Mouse (Mus musculus): ENCODE measurements at regions not wholly inside any gene's neighbourhood (a gene's known extent, or its start where the extent isn't known, plus 50 kb on each side); places are given as distances from the start of the nearest gene placed in this dataset.

DNA sequence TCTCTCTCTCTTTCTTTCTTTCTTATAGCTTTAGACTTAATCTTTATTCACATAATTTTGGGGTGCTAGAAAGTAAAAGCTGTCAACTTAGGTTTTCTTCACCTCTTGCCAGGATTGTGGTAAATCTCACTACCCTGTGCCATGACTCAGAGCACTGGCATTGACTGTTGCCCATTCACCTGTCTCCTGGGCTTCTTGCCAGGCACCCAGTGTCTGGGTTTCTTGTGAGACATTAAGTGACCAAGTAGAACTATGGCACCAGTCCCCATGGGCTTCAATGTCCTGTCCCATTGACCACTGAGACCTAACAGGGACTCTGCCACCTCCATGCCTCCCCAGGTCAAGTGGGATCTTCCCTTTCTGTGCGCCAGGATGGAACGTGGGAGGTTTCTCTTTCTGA is 69.2 kb upstream of the Gadd45a start:
- no peaks in the 10 kb centered on the region for H3K27me3 ChIP-seq (ENCODE audit: poor library complexity, severe bottlenecking)
- no peaks in the 10 kb centered on the region for H3K36me3 ChIP-seq (replicated peaks)
- 0 out of 2 replicates have a peak, but pooled peaks cover 10% of the 10 kb centered on the region for H3K4me1 ChIP-seq
- no peak overlapping the region for H3K27ac ChIP-seq
- DNase-seq (ENCODE audit: extremely low spot score, low spot score): no peak
- no peaks in the 10 kb centered on the region for H3K9me3 ChIP-seq
- no peak overlapping the region for H3K4me3 ChIP-seq
- 93% methylated on average over 2 of the region's 2 CpGs for WGBS

DNA sequence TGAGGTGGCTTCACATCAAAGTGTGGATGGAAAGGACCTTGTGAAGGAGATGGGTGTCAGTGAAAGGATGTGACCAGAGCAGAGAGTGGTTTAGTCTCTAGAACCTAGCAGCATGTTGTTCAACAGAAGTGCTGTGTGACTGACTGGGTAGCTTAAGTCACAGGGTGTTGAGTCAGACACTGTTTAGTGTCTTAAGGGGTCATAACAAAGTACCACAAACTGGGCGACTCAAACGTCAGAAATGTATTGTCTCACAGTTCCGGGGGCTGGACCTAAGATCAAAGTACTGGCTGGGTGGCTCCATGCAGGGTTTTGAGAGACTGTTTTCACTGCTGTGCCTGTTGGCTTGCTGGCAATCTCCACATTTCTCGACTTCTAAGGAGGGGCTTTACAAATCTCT is 68.1 kb upstream of the Gadd45a start:
- H3K9me3 ChIP-seq: no peaks in the 10 kb centered on the region

DNA sequence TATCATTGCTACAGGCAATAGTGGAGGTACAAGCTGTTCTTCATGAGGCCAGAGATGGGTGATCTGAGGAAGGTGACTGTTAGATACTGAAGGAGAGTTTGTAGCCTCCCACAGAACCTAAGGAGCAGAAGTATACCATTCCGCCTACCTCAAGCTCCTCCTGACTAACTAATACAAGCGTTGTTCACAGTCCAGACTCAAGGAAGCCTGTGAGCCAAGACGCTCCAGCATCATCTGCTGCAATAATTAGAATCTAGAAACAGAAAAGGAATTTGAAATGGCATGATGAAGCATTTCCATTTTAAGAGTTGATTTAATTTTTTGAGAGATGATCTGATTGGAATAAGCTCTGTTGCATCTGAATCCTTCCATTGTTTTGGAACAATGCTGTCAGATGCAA is 66.9 kb upstream of the Gadd45a start:
- H3K27ac ChIP-seq: no peak overlapping the region
- H3K9me3 ChIP-seq: no peaks in the 10 kb centered on the region
- H3K27me3 ChIP-seq (ENCODE audit: poor library complexity, severe bottlenecking): no peaks in the 10 kb centered on the region
- no peaks in the 10 kb centered on the region for H3K36me3 ChIP-seq (replicated peaks)
- WGBS: 85% methylated on average over 3 of the region's 3 CpGs
- H3K4me1 ChIP-seq: 0 out of 2 replicates have a peak, but pooled peaks cover 10% of the 10 kb centered on the region
- no peak for DNase-seq (ENCODE audit: extremely low spot score, low spot score)
- H3K4me3 ChIP-seq: no peak overlapping the region

More for the DNA sequence above, 68.1 kb upstream of the Gadd45a start:
- no peaks in the 10 kb centered on the region for H3K36me3 ChIP-seq (replicated peaks)
- WGBS: 24% methylated on average over 4 of the region's 4 CpGs
- no peaks in the 10 kb centered on the region for H3K27me3 ChIP-seq (ENCODE audit: poor library complexity, severe bottlenecking)
- no peak overlapping the region for H3K4me3 ChIP-seq
- H3K4me1 ChIP-seq: 0 out of 2 replicates have a peak, but pooled peaks cover 10% of the 10 kb centered on the region
- H3K27ac ChIP-seq: no peak overlapping the region
- DNase-seq (ENCODE audit: extremely low spot score, low spot score): no peak

DNA sequence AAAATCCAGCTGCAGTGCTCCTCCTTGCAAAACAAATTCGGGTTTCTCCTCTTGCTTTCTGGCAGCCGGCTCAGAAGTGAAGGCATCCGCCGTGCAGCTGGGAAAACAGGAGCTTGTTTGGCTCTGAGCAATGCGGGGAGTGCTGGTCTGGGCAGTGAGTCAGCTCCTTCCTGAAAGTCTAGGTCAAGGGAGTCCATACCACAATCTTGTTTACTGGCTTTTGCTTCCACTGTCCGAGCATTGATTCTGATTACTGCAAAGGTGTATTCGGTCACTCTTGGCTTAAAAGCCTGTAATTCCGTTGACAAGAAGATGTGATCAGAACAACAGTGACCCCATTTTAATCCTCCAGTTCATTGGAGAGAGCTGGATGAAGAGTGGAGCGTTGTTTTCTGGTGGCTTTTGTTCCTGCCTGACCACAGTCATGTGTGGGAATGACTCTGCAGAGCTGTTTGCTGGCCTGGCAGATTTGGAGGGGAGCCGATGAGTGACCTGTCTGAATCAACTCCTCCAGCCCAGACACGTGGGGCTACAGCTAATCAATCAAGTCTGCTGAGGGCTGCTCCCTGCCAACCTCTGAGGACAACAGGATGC is 65.4 kb upstream of the Gadd45a start:
- 76% methylated on average over 11 of the region's 11 CpGs for WGBS
- no peak overlapping the region for H3K27ac ChIP-seq
- DNase-seq (ENCODE audit: extremely low spot score, low spot score): no peak
- no peaks in the 10 kb centered on the region for H3K27me3 ChIP-seq (ENCODE audit: poor library complexity, severe bottlenecking)
- no peak overlapping the region for H3K4me3 ChIP-seq
- H3K9me3 ChIP-seq: no peaks in the 10 kb centered on the region
- H3K4me1 ChIP-seq: 0 out of 2 replicates have a peak, but pooled peaks cover 10% of the 10 kb centered on the region
- no peaks in the 10 kb centered on the region for H3K36me3 ChIP-seq (replicated peaks)

DNA sequence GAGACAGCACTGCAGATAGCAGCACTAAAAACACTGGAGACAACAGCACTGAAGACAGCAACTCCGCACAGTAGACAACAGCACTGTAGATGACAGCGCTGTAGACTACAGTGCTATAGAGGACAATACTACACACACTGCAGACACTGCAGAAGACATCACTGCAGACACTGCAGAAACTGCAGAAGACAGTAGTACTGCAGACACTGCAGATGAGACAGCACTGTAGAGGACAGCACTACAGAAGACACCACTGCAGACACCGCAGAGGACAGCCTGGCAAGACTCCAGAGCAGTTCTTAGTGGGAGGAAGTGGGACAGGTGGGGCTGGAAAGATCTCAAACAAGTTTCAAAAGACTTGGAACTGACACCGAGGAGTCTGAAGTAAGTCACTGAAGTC is 64.8 kb upstream of the Gadd45a start:
- no peaks in the 10 kb centered on the region for H3K9me3 ChIP-seq

DNA sequence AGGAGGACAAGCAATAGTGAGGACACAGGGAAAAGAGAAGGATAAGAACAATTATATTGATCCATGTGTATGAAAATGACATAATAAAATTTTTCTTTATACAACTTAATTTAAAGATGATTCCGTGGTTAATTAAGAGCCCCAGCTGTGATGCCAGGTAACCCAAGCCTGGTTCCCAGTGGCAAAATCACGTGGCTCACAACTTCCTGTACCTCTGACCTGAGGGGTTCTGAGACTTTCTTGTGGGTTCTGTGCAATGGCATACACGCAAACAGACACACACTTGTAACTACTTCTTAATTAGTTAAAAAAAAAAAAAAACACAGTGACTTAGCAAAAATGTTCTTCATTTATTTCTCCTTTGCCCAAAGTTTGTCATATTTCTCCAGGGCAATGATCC is 57.2 kb upstream of the Gadd45a start:
- WGBS: 79% methylated on average over 3 of the region's 3 CpGs
- no peak overlapping the region for H3K27ac ChIP-seq
- H3K4me1 ChIP-seq: no peaks in the 10 kb centered on the region
- no peaks in the 10 kb centered on the region for H3K9me3 ChIP-seq
- H3K4me3 ChIP-seq: no peak overlapping the region
- H3K27me3 ChIP-seq (ENCODE audit: poor library complexity, severe bottlenecking): no peaks in the 10 kb centered on the region
- no peaks in the 10 kb centered on the region for H3K36me3 ChIP-seq (replicated peaks)
- no peak for DNase-seq (ENCODE audit: extremely low spot score, low spot score)

More for the DNA sequence above, 64.8 kb upstream of the Gadd45a start:
- Histone ChIP-seq H3K4me3 (no peak overlapping the region), H3K36me3 (replicated peaks) (no peaks in the 10 kb centered on the region), H3K27ac (no peak overlapping the region), H3K27me3 (ENCODE audit: poor library complexity, severe bottlenecking) (no peaks in the 10 kb centered on the region), H3K4me1 (0 out of 2 replicates have a peak, but pooled peaks cover 10% of the 10 kb centered on the region)
- no peak for DNase-seq (ENCODE audit: extremely low spot score, low spot score)
- 88% methylated on average over 4 of the region's 4 CpGs for WGBS

DNA sequence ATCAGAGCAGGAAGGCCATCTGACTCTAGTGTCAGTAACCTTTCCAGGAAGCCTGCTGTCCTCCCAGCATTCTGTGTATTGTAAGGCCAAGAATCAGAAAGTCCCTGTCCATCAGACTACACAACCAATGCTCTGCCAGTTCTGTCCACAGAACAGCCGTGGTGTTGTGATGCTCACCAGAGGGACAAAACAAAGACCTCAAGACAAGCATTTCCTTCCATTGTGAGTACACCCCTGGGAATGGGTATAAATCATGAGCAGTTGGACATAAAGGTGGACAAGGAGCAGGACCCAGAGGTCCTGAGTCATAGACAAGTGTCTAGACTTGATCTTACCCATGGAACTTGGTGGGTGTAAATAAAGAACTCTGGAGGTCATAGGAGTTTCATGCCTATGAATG is 55.9 kb upstream of the Gadd45a start:
- no peaks in the 10 kb centered on the region for H3K27me3 ChIP-seq (ENCODE audit: poor library complexity, severe bottlenecking)
- WGBS: 83% methylated on average over 1 of the region's 1 CpGs
- no peak overlapping the region for H3K27ac ChIP-seq
- DNase-seq (ENCODE audit: extremely low spot score, low spot score): no peak
- no peaks in the 10 kb centered on the region for H3K9me3 ChIP-seq
- H3K4me1 ChIP-seq: no peaks in the 10 kb centered on the region
- H3K36me3 ChIP-seq (replicated peaks): no peaks in the 10 kb centered on the region
- no peak overlapping the region for H3K4me3 ChIP-seq

DNA sequence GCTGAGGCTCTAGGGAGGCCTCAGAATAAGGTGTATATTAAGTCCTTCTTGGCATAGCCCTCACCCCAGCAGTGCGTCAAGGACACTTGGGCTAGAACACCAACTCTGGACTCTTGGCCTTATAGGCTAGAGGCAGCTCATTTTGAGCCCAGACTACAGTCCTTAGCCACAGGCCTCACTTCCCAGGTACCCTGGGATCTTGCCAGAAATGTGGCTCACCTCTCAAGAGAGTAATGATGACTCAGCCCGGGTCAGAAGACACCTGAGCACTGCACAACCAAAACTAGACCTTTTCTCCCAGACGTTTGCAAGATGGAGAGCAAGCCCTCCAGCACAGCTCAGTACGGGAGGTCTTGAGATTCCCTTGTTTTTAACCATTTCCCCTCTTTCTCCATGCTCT is 52.9 kb upstream of the Gadd45a start:
- H3K27ac ChIP-seq: no peak overlapping the region
- WGBS: 93% methylated on average over 4 of the region's 4 CpGs
- no peak for DNase-seq (ENCODE audit: extremely low spot score, low spot score)
- H3K4me3 ChIP-seq: no peak overlapping the region
- no peaks in the 10 kb centered on the region for H3K9me3 ChIP-seq
- no peaks in the 10 kb centered on the region for H3K36me3 ChIP-seq (replicated peaks)
- no peaks in the 10 kb centered on the region for H3K27me3 ChIP-seq (ENCODE audit: poor library complexity, severe bottlenecking)
- no peaks in the 10 kb centered on the region for H3K4me1 ChIP-seq

DNA sequence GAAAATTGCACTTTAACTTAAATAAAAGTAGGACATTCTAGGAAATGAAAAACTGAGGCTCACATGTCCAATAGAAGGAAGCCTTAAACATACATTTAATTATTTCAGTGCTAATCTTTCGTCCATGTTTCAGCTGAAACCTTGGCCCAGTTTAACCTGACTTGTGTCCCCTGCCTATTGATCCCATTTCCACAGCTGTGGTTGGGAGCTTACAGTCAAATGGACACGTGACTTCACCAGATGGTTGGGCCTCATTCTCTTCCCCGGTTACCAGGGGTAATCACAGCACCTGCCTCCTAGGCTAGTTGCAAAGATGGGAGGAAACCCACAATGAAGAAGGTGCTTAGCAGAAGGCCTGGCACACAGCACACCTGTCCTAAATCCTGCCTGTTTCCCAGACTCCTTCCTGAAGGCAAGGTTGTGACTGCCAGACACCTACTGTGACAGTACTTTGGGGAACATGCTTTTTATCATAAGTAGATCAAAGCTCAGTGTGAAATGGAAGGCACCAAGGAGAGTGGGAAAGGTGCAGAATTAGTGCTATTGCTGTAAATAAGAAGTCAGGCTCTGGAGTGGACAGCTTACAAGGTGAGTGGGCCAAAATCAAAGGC is 52.4 kb upstream of the Gadd45a start:
- WGBS: 85% methylated on average over 3 of the region's 3 CpGs

DNA sequence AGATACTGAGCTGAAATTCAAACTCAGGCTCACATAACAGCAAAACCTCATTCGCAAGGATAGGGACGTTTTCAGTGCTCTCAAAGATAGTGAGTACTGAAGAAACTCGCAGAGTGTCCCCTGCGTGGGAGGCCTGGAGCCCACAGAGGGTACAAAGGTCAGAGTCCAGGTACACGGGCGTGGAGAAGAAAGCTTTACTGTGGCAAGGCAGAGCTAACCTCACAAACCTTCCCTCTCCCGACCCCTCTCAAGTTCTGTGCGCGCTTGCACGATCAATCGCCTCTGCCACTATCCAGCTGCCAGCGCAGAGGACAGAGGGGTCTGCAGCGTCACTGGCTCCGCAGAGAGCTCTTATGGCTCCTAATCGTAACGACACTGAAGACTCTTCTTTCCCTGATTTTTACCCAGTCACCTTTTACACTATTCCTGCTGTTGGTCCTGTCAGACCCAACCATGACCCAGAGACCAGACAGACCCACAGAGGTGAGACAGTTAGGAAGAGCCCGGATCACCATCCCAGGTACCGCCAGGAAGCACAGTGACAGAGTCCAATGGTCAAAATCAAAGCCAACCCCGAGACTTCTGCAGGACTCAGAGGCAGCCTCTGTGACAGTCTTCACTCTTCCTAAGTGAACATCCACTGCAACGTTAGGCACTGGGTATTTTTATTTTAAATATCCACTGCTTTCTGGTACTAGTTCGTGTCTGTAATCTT is 51.6 kb upstream of the Gadd45a start:
- DNase-seq (ENCODE audit: extremely low spot score, low spot score): no peak
- H3K36me3 ChIP-seq (replicated peaks): no peaks in the 10 kb centered on the region
- no peaks in the 10 kb centered on the region for H3K27me3 ChIP-seq (ENCODE audit: poor library complexity, severe bottlenecking)
- 79% methylated on average over 21 of the region's 21 CpGs for WGBS
- H3K9me3 ChIP-seq: no peaks in the 10 kb centered on the region
- H3K4me1 ChIP-seq: no peaks in the 10 kb centered on the region
- no peak overlapping the region for H3K4me3 ChIP-seq
- no peak overlapping the region for H3K27ac ChIP-seq

More for the DNA sequence above, 52.4 kb upstream of the Gadd45a start:
- Histone ChIP-seq H3K4me1 (no peaks in the 10 kb centered on the region), H3K27me3 (ENCODE audit: poor library complexity, severe bottlenecking) (no peaks in the 10 kb centered on the region), H3K9me3 (no peaks in the 10 kb centered on the region), H3K4me3 (no peak overlapping the region), H3K36me3 (replicated peaks) (no peaks in the 10 kb centered on the region), H3K27ac (no peak overlapping the region)
- no peak for DNase-seq (ENCODE audit: extremely low spot score, low spot score)

DNA sequence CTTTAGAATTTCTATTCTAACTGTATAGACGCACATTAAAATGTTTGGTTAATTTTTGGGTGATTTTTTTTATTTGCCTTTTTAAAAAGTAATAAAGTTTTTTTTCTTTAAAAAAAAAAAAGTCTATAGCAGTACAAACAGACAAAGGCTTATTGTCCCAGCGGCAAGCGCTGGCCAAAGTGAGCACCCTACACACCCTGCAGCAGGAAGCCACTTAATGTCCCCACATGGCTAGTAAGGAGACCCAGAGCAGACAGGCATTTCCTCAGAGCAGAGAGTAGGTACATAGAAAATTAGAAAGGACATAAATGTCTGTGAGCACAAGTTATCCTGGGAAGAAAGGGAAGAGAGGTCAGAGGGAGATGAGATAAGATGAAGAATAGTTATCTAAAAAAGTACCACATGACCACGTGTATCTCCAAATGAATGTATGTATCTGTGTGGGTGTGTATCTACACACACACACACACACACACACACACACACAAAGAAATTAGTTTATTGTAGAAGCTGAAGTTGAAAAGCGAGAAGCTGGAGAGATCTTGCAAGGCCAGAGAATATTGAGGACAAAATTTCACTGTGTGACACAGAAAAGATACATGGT is 50.7 kb upstream of the Gadd45a start:
- H3K36me3 ChIP-seq (replicated peaks): no peaks in the 10 kb centered on the region
- H3K9me3 ChIP-seq: no peaks in the 10 kb centered on the region
- H3K27me3 ChIP-seq (ENCODE audit: poor library complexity, severe bottlenecking): no peaks in the 10 kb centered on the region
- H3K27ac ChIP-seq: no peak overlapping the region
- 80% methylated on average over 5 of the region's 5 CpGs for WGBS
- H3K4me1 ChIP-seq: no peaks in the 10 kb centered on the region
- no peak for DNase-seq (ENCODE audit: extremely low spot score, low spot score)
- H3K4me3 ChIP-seq: no peak overlapping the region

DNA sequence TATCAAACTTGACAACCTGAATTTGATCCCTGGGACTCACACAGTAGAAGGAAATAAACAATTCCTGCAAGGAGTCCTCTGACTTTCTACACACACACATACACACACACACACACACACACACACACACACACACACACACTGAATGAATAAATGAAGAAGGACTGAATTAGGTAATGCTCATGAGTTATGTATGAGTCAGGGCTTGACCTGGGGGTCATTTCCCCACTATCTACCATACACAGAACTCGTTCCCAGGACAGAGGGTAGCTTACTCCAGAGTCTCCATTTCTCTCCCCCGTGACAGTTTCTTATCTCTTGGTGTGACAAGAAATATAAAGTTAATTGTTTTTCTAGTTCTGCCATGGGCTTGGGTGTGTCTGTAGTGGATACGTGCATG is 50.1 kb upstream of the Gadd45a start:
- Histone ChIP-seq H3K9me3 (no peaks in the 10 kb centered on the region), H3K27ac (no peak overlapping the region), H3K4me3 (no peak overlapping the region), H3K36me3 (replicated peaks) (no peaks in the 10 kb centered on the region), H3K4me1 (no peaks in the 10 kb centered on the region), H3K27me3 (ENCODE audit: poor library complexity, severe bottlenecking) (no peaks in the 10 kb centered on the region)
- WGBS: 81% methylated on average over 3 of the region's 3 CpGs
- no peak for DNase-seq (ENCODE audit: extremely low spot score, low spot score)

Measured in forebrain, embryonic 10.5 days (tissue).